Mouse (Mus musculus) forebrain, embryonic 14.5 days (tissue): ENCODE measurements around the gene B4galnt1. TPM values are rescaled to one million over a fixed set of nuclear protein-coding genes. Genes with fewer than 3 reads are reported as not detected.

ENCODE experiments used
- ATAC-seq: fragments of 200-750 bp; cut with Nextera tagmentation; 2 replicates; pipeline ENCODE4 v1.8.0; 2017; ENCODE audit warnings: mild to moderate bottlenecking, moderate library complexity
- DNase-seq: peaks from one replicate; pipeline ENCODE4 v3.0.0-alpha.2; 2015; ENCODE audit warnings: low spot score
- H3K27ac ChIP-seq: fragments of 300-500 bp; sonication (generic); 2 replicates; pipeline ENCODE4 v1.5.1; 2014; ENCODE audit warnings: low read depth, mild to moderate bottlenecking, control low read depth, low read length, moderate library complexity
- H3K27me3 ChIP-seq: fragments of 300-500 bp; sonication (generic); replicated peaks from 2 replicates; pipeline ENCODE4 v1.6.1; 2014; ENCODE audit warnings: low read length, control low read depth, mixed read lengths; ENCODE audit not compliant: control insufficient read depth, insufficient read depth
- H3K36me3 ChIP-seq: fragments of 300-500 bp; sonication (generic); 2 replicates; pipeline ENCODE4 v1.6.1; 2014; ENCODE audit warnings: low read length, control low read depth; ENCODE audit not compliant: control insufficient read depth, insufficient read depth
- H3K4me1 ChIP-seq: fragments of 300-500 bp; sonication (generic); 2 replicates; pipeline ENCODE4 v1.6.1; 2014; ENCODE audit warnings: antibody characterized with exemption, low read length, control low read depth; ENCODE audit not compliant: control insufficient read depth, insufficient read depth
- H3K4me2 ChIP-seq: fragments of 300-500 bp; sonication (generic); 2 replicates; pipeline ENCODE4 v1.6.1; 2014; ENCODE audit warnings: mild to moderate bottlenecking, control low read depth, low read length
- H3K4me3 ChIP-seq: fragments of 300-500 bp; sonication (generic); 2 replicates; pipeline ENCODE4 v1.5.1; 2014; ENCODE audit warnings: low read depth, low read length, control low read depth
- H3K9ac ChIP-seq: fragments of 300-500 bp; sonication (generic); 2 replicates; pipeline ENCODE4 v1.6.1; 2014; ENCODE audit warnings: mild to moderate bottlenecking, low read length, control low read depth, moderate library complexity
- H3K9me3 ChIP-seq: fragments of 300-500 bp; sonication (generic); replicated peaks from 2 replicates; pipeline ENCODE4 v1.6.1; 2016; ENCODE audit warnings: low read length, control low read depth, mixed read lengths; ENCODE audit not compliant: control insufficient read depth
- WGBS: fragments of 180-500 bp; shearing (Covaris S2); extraction: QIAGEN DNeasy Blood & Tissue Kit; methylation state at CpG from one replicate; pipeline ENCODE4 v1.1.7; 2014; 5-methylcytosine and 5-hydroxymethylcytosine counted together
- polyA plus RNA-seq: library from polyadenylated mRNA; unstranded; fragments of >200 nt; fragmentation: Nextera tagmentation; extraction: Ambion mirVana; gene quantifications from 2 replicates; pipeline ENCODE4 v1.2.1, GENCODE M21; 2014

B4galnt1 gene
- polyA plus RNA-seq, 1 experiment from 2014 or later = 30.7 TPM

DNA sequence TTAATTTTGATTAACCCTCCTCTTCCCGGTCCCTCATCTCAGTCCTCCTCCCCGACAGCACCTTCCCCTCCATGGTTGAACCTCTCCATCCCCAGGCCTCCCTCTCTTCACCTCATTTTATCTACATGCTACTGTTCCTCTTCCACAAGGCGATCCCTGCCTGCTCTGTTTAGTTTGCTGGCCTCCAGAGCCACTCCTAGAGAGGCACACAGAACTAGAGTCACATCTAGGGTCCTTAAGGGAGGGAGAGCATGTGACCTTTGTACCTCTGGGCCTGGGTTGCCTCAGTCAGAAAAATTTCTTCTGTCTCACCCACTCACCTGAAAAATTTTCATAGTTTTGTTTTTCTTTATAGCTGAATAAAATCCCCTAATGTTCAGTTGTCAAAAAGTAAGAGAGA is 27.1 kb upstream of the B4galnt1 start:
- Histone ChIP-seq H3K36me3 (no peaks in the 10 kb centered on the region), H3K4me2 (no peak overlapping the region), H3K27ac (no peak overlapping the region), H3K9ac (no peak overlapping the region), H3K27me3 (no peaks in the 10 kb centered on the region), H3K4me1 (no peaks in the 10 kb centered on the region), H3K4me3 (no peak overlapping the region), H3K9me3 (no peaks in the 10 kb centered on the region)
- WGBS = 93% methylated on average over 3 of the region's 3 CpGs
- no peak for DNase-seq
- ATAC-seq = no peak

DNA sequence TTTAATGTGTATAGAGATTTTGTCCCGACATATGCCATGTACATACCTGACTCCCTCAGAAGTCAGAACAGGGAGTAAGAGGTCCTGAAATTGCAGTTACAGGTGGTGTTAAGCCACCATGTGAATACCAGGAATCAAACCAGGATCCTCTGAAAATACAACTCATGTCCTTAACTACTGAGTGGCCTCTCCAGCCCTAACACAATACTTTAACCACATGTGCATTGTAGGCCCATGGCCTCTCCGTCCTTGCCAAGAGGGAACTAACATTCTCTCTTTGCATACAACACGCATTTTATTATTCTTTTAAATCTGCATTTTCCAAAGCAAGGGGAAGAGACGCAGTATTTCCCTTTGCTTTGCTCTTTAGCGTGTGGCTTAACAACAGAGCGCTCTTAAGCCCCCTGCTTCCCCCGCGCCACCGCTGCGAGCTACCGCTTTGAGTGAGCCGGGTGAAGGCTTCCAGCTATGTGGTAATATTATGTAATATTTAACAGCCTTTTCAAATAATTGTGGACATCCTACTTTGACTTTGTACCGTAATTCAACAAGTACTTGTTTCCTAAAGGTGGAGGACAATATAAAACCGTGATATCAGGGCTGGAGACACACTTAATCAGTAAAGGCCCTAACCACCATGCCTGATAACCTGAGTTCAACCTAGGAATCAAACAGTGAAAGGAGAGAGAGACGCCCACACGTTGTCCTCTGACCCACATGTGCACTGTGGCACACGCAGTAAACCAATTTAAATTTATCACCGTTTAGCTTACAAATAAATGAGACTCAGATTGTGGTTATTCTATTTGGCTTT is 26.5 kb upstream of the B4galnt1 start:
- 91% methylated on average over 18 of the region's 18 CpGs for WGBS
- ATAC-seq = no peak
- Histone ChIP-seq H3K27ac (no peak overlapping the region), H3K36me3 (no peaks in the 10 kb centered on the region), H3K9me3 (no peaks in the 10 kb centered on the region), H3K4me3 (no peak overlapping the region), H3K4me2 (no peak overlapping the region), H3K9ac (no peak overlapping the region), H3K4me1 (no peaks in the 10 kb centered on the region), H3K27me3 (no peaks in the 10 kb centered on the region)
- DNase-seq = no peak

DNA sequence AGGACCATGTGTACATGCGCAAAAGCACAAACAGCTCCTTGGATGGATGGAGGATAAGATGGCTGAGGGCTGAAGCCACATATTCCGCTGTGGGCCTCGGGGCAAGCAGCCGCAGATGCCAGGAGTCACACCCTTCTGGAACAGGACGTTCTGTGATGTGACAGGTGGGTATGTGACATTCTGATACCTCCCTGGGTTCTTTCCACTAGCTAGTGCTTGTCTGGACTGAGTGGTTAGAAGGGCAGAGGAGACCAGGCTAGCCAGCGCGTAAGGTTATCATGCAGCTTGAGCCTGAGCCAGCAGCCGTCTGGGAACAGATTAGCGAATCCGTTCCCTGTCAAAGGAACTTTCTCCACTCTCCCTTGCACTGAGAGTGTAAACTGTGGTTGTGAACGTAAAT is 24.1 kb upstream of the B4galnt1 start:
- WGBS = 89% methylated on average over 11 of the region's 11 CpGs
- Histone ChIP-seq H3K9me3 (no peaks in the 10 kb centered on the region), H3K27ac (no peak overlapping the region), H3K9ac (no peak overlapping the region), H3K4me3 (no peak overlapping the region), H3K27me3 (no peaks in the 10 kb centered on the region), H3K4me2 (no peak overlapping the region), H3K4me1 (no peaks in the 10 kb centered on the region), H3K36me3 (no peaks in the 10 kb centered on the region)
- no peak for DNase-seq
- ATAC-seq = no peak

DNA sequence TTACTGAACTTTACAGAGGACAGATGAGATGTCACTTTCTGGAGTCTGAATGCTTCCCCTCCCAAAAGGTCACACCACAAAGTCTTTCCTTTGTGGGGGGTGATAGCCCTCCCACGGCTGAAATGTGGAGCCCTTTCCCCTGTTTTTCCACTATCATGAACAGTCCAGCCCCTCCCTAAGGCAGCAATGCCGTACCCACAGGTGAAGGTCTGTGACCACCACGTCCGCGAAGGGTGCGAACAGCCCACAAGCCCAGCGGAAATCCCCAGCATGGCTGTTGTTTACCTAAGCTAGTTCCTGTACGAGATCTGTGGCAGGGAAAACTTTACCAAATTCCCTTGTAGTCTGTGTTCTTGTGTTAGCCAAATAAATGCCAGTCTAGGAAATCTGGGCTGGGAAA is 23.5 kb upstream of the B4galnt1 start:
- Histone ChIP-seq H3K27me3 (no peaks in the 10 kb centered on the region), H3K9me3 (no peaks in the 10 kb centered on the region), H3K4me1 (no peaks in the 10 kb centered on the region), H3K36me3 (no peaks in the 10 kb centered on the region), H3K4me3 (no peak overlapping the region), H3K9ac (no peak overlapping the region), H3K27ac (no peak overlapping the region), H3K4me2 (no peak overlapping the region)
- DNase-seq (no peak), ATAC-seq (no peak)
- WGBS = 89% methylated on average over 8 of the region's 8 CpGs

DNA sequence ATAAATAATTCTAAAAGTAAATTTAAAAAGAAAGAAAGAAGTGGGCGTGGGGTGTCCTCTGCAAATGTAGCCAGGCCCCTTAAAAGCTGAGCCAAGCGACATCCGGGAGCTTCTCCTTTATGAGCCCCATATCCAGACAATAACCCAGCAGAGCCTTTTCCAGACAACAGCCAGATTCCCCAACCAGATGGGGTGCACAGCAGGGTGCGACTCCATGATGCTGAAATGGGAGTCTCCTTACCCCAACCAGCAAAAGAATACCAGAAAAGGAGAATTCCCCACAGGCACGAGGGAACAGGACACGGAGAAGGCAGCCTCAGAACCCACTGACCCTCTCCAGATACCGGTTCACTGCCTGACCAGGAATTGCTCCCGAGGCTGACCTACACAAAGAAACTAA is 21.8 kb upstream of the B4galnt1 start:
- DNase-seq = no peak
- H3K36me3 ChIP-seq = no peaks in the 10 kb centered on the region
- no peak overlapping the region for H3K4me2 ChIP-seq
- no peaks in the 10 kb centered on the region for H3K9me3 ChIP-seq
- H3K4me3 ChIP-seq = no peak overlapping the region
- H3K27ac ChIP-seq = no peak overlapping the region
- WGBS = 85% methylated on average over 8 of the region's 8 CpGs
- ATAC-seq = no peak
- H3K27me3 ChIP-seq = no peaks in the 10 kb centered on the region
- no peaks in the 10 kb centered on the region for H3K4me1 ChIP-seq
- H3K9ac ChIP-seq = no peak overlapping the region

DNA sequence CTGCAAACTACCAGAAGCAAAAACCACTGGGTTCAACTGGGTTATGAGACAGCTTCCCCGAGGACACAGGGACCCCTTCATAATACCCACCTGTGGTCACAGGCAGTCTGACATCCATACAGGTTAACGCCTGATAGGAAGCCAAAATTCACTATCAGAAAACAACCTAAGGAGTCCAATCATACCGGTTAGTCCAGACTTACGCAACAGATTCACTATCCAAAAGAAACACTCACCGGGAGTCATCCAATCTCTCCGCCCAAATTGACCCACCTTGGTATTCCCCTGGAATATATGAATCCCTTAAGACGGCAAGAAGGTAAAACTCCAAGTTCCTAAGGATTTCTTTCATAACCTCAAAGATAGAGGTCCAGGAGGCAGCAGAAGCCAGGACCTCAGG is 20.5 kb upstream of the B4galnt1 start:
- Histone ChIP-seq H3K9me3 (no peaks in the 10 kb centered on the region), H3K4me3 (no peak overlapping the region), H3K27me3 (no peaks in the 10 kb centered on the region), H3K4me1 (no peaks in the 10 kb centered on the region), H3K9ac (no peak overlapping the region), H3K27ac (no peak overlapping the region), H3K36me3 (no peaks in the 10 kb centered on the region), H3K4me2 (no peak overlapping the region)
- ATAC-seq = no peak
- WGBS = 94% methylated on average over 7 of the region's 7 CpGs
- DNase-seq = no peak

DNA sequence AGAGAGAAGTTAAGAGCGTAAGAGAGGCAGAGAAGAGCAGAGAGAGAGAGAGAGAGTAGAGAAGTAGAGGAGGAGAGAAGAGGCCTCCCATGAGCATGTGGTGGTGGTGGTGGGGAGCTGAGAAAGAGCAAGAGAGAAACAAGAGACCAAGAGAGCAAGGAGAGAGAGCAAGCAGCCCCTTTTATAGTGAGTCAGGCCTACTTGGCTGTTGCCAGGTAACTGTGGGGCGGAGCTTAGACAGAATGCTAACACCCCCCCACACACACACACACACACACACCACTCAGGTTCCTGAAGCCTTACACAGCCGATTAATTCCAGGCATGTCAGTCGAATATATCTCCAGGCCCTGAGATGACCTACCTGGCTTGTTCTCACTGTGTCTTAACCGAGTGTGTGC is 19.7 kb upstream of the B4galnt1 start:
- H3K4me3 ChIP-seq = no peak overlapping the region
- no peak for ATAC-seq
- H3K9me3 ChIP-seq = no peaks in the 10 kb centered on the region
- H3K9ac ChIP-seq = no peak overlapping the region
- no peaks in the 10 kb centered on the region for H3K36me3 ChIP-seq
- DNase-seq = no peak
- no peak overlapping the region for H3K27ac ChIP-seq
- no peaks in the 10 kb centered on the region for H3K4me1 ChIP-seq
- H3K4me2 ChIP-seq = no peak overlapping the region
- WGBS = 69% methylated on average over 5 of the region's 5 CpGs
- H3K27me3 ChIP-seq = no peaks in the 10 kb centered on the region

DNA sequence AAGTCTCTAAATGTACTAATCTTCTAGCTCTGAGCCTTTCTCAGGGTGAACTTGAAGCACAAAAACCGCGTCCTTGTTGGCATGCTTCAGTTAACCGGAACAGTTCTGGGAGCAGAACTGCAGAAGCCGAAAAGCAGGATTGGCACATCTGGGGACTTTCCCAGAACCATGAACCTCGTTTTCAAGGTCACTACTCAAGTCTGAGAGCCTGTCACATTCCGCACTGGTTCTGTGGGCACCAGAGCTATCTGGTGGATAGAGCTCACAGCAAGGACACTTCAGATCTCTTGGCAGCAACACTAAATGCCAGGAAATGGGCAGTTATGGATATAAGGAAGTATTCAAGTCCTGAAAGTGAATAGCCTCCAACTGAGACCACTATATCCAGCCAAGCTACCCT is 17.9 kb upstream of the B4galnt1 start:
- Histone ChIP-seq H3K4me1 (no peaks in the 10 kb centered on the region), H3K27me3 (no peaks in the 10 kb centered on the region), H3K9me3 (no peaks in the 10 kb centered on the region), H3K4me3 (no peak overlapping the region), H3K4me2 (no peak overlapping the region), H3K36me3 (no peaks in the 10 kb centered on the region), H3K9ac (no peak overlapping the region), H3K27ac (no peak overlapping the region)
- no peak for DNase-seq
- ATAC-seq = no peak
- 83% methylated on average over 6 of the region's 6 CpGs for WGBS

DNA sequence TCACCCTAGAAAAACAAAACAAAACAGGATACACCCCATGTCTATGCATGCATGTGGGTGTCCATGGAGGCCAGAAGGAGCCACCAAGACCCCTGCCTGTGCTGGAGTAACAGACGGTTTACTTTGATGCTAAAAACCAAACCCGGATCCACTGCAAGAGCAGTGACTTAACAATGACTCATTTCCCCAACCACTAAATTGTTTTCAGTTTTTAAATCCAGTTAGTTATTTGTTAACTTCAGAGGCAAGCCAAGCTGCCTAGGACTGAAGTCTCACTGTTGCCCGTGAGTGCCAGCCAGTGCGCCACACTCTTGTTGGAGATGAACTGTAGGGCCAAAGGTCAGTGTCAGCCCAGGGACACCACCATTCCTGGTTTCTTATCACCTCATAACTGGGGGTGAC is 14.6 kb upstream of the B4galnt1 start:
- Histone ChIP-seq H3K36me3 (no peaks in the 10 kb centered on the region), H3K9ac (no peak overlapping the region), H3K9me3 (no peaks in the 10 kb centered on the region), H3K4me1 (no peaks in the 10 kb centered on the region), H3K27me3 (no peaks in the 10 kb centered on the region), H3K4me3 (no peak overlapping the region), H3K27ac (no peak overlapping the region), H3K4me2 (no peak overlapping the region)
- no peak for DNase-seq
- 87% methylated on average over 4 of the region's 4 CpGs for WGBS
- no peak for ATAC-seq
